ENCODE assay signal across 8 mouse cellular contexts in genomic region chr11:51824867-51825424, GRCm38 (mm10).
"Had no signal": no experiment of that assay in that cellular context is flagged by ENCODE, and none has a peak within 500 bp of the region (broad histone marks: within the 10 kb centered on the region; RNA-seq: fewer than 3 reads in every experiment).

No protein-coding gene starts in this region.

- H3K27me3 ChIP-seq: limb, embryonic 12.5 days; liver, embryonic 15.5 days; lung, embryonic 15.5 days; midbrain, embryonic 12.5 days had no signal

- H3K4me3 ChIP-seq: layer of hippocampus, adult 2 months; limb, embryonic 12.5 days; liver, embryonic 15.5 days; lung, embryonic 15.5 days; midbrain, embryonic 12.5 days had no signal

- H3K36me3 ChIP-seq: midbrain, embryonic 12.5 days had no signal

- H3K27ac ChIP-seq: layer of hippocampus, adult 2 months; limb, embryonic 12.5 days; liver, embryonic 15.5 days; lung, embryonic 15.5 days; midbrain, embryonic 12.5 days had no signal

- DNase-seq: kidney, adult 8-10 months; right cerebral cortex, postnatal 25 days; thymus, postnatal 36 days had no signal

- H3K4me1 ChIP-seq: limb, embryonic 12.5 days; lung, embryonic 15.5 days had no signal
